Mouse (Mus musculus): ENCODE results near the gene Cemip. TPM values are rescaled to one million over a fixed set of nuclear protein-coding genes. Genes with fewer than 3 reads are reported as not detected.

Cemip gene
- total RNA-seq, 2 experiments from 2014 or later, result 1.9 to 2.8 TPM

GRCm38 (mm10) chr7:84098098-84098497 lies 11.8 kb upstream of the Cemip start:
- no peak for DNase-seq (ENCODE audit: low spot score in 2 of 2)

- DNase-seq (ENCODE audit: low spot score in 2 of 2), result no peak
Observed at GRCm38 (mm10) chr7:84096501-84096900, 10.2 kb upstream of the Cemip start.

- DNase-seq (ENCODE audit: low spot score in 2 of 2), result no peak
Observed at GRCm38 (mm10) chr7:84090793-84091192, 4.5 kb upstream of the Cemip start.

GRCm38 (mm10) chr7:84089777-84090176 lies 3.5 kb upstream of the Cemip start:
- DNase-seq (ENCODE audit: low spot score in 2 of 2), result no peak

- DNase-seq (ENCODE audit: low spot score in 2 of 2), result peak; percentile 35 to 48
Observed at GRCm38 (mm10) chr7:84088971-84089370, 2.7 kb upstream of the Cemip start.

GRCm38 (mm10) chr7:84088191-84088590 lies 1.9 kb upstream of the Cemip start:
- DNase-seq (ENCODE audit: low spot score in 2 of 2), result no peak

GRCm38 (mm10) chr7:84085049-84085945 lies 1.0 kb downstream of the Cemip start:
- DNase-seq (ENCODE audit: low spot score in 2 of 2), result peak; percentile 33 to 46

- no peak for DNase-seq (ENCODE audit: low spot score in 2 of 2)
Observed at GRCm38 (mm10) chr7:84077257-84078013, 8.9 kb downstream of the Cemip start.

GRCm38 (mm10) chr7:84074266-84074665 lies 12.0 kb downstream of the Cemip start:
- DNase-seq (ENCODE audit: low spot score in 2 of 2), result no peak

GRCm38 (mm10) chr7:84073856-84074255 lies 12.4 kb downstream of the Cemip start:
- DNase-seq (ENCODE audit: low spot score in 2 of 2), result no peak

GRCm38 (mm10) chr7:84068931-84069330 lies 17.4 kb downstream of the Cemip start:
- no peak for DNase-seq (ENCODE audit: low spot score in 2 of 2)

GRCm38 (mm10) chr7:84059799-84060198 lies 26.5 kb downstream of the Cemip start:
- no peak for DNase-seq (ENCODE audit: low spot score in 2 of 2)

GRCm38 (mm10) chr7:84055961-84056629 lies 30.2 kb downstream of the Cemip start:
- no peak for DNase-seq (ENCODE audit: low spot score in 2 of 2)

- DNase-seq (ENCODE audit: low spot score in 2 of 2), result no peak
Observed at GRCm38 (mm10) chr7:84053856-84054255, 32.4 kb downstream of the Cemip start.

GRCm38 (mm10) chr7:84051423-84051822 lies 34.9 kb downstream of the Cemip start:
- DNase-seq (ENCODE audit: low spot score in 2 of 2), result no peak

- DNase-seq (ENCODE audit: low spot score in 2 of 2), result no peak
Observed at GRCm38 (mm10) chr7:84045546-84045945, 40.8 kb downstream of the Cemip start.

- DNase-seq (ENCODE audit: low spot score in 2 of 2), result no peak
Observed at GRCm38 (mm10) chr7:84044581-84045290, 41.6 kb downstream of the Cemip start.

- DNase-seq (ENCODE audit: low spot score in 2 of 2), result no peak
Observed at GRCm38 (mm10) chr7:84042726-84043125, 43.6 kb downstream of the Cemip start.

GRCm38 (mm10) chr7:84039856-84040522 lies 46.3 kb downstream of the Cemip start:
- DNase-seq (ENCODE audit: low spot score in 2 of 2), result no peak

GRCm38 (mm10) chr7:84038642-84039041 lies 47.7 kb downstream of the Cemip start:
- no peak for DNase-seq (ENCODE audit: low spot score in 2 of 2)

Data from adrenal gland, postnatal 4 days (tissue).